Mouse (Mus musculus) liver, adult 2 months (tissue): ENCODE measurements around the gene Chd6.

Experiments
- CTCF ChIP-seq: fragments of 200-500 bp; IDR thresholded peaks from 2 replicates; pipeline ENCODE4 v1.5.1; 2011; ENCODE audit warnings: low read depth, low read length, control low read depth
- POLR2A ChIP-seq: fragments of 200-500 bp; IDR thresholded peaks from 2 replicates; pipeline ENCODE4 v1.6.1; 2011; ENCODE audit warnings: low read length, control low read depth; ENCODE audit not compliant: insufficient read depth; ENCODE audit errors: extremely low read depth

DNA sequence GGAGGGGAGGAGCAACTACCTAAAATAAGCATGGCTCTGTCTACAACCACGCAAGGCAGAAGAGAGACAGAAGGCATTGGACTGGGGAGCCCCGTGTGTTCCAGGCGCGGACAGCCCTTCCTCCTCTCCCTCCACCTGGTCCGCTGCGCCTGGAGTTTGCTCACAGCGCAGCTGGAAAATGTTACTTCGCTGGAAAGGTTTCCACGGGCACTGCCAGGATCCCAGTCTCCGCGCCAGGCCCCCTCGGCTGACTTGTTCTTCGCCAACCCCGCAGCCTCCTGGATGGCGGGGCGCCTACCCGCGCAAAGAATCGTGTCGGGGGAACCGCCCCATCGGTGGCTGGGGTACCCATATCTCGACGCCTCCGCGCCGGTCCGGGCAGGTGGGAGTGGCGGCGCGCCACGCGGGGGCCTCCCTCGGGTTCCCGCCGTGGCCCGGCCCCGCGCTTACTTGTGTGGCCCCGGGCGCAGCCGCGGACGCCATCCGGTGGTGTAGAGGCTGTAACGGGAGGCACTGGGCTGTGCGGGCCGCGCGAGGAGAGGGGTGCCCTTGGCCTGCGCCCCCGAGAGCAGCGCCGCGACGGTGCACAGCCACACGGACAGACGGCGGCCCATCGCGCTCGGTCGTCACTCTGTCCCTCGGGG lies 197.2 kb downstream of the Chd6 start:
- TF ChIP-seq CTCF (no peak), POLR2A (no peak)
